Mouse (Mus musculus) heart, adult 2 months (tissue): ENCODE measurements at regions not wholly inside any gene's neighbourhood (a gene's known extent, or its start where the extent isn't known, plus 50 kb on each side); places are given as distances from the start of the nearest gene placed in this dataset.
A peak's percentile ranks its signal among the peaks of the same experiment; 100 is the strongest.

Experiments used
- CTCF ChIP-seq: fragments of 200-600 bp; IDR thresholded peaks from 2 replicates; pipeline ENCODE4 v1.8.1; 2022; ENCODE audit warnings: antibody characterized with exemption, mild to moderate bottlenecking, moderate library complexity
- EP300 ChIP-seq: fragments of 200-500 bp; IDR thresholded peaks from 2 replicates; pipeline ENCODE4 v1.6.1; 2011; ENCODE audit warnings: low read depth, low read length, control low read depth; ENCODE audit not compliant: insufficient read depth
- POLR2A ChIP-seq: fragments of 200-500 bp; IDR thresholded peaks from 2 replicates; pipeline ENCODE4 v1.6.1; 2011; ENCODE audit warnings: mild to moderate bottlenecking, low read depth, low read length, control low read depth; ENCODE audit not compliant: insufficient read depth

GRCm38 (mm10) chr13:110747223-110747868 is 352.5 kb downstream of the Plk2 start:
- no peak for TF ChIP-seq CTCF
- TF ChIP-seq POLR2A = peak; percentile 56; the same call in 1 of the 2 replicates
- TF ChIP-seq EP300 = no peak
